Mouse (Mus musculus) gastrocnemius, adult 8-10 months (tissue): ENCODE measurements around the gene F13a1. TPM values are rescaled to one million over a fixed set of nuclear protein-coding genes. Genes with fewer than 3 reads are reported as not detected.

Source experiments
- DNase-seq, 2 experiments: peaks; one replicate each; pipeline ENCODE4 v3.0.0; 2022; ENCODE audit warnings: low spot score in 2 of 2
- total RNA-seq, 4 experiments: library from RNA; stranded (reverse); gene quantifications; 2 replicates each; pipeline ENCODE4 v1.2.4; 2022

The F13a1 gene
- total RNA-seq, 4 experiments from 2014 or later: 2.4 to 9.4 (median 5.1) TPM

DNA sequence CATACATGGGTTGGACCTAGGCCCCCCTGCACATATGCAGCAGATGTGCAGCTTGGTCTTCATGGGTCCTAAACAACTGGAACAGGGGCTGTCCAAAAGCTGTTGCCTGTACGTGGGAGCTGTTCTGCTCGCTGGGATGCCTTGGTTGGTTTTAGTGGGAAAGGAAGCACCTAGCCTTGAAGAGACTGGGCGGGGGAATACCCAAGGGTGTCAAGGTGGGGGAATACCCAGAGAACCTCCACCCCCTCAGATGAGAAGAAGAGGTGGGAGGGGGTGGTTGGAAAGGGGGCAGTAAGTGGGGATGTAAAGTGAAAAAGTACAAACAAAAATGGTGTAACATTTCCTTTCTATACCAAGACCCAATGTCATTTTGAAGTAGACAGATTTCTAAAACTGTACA is 95.1 kb downstream of the F13a1 start:
- DNase-seq: no peak

DNA sequence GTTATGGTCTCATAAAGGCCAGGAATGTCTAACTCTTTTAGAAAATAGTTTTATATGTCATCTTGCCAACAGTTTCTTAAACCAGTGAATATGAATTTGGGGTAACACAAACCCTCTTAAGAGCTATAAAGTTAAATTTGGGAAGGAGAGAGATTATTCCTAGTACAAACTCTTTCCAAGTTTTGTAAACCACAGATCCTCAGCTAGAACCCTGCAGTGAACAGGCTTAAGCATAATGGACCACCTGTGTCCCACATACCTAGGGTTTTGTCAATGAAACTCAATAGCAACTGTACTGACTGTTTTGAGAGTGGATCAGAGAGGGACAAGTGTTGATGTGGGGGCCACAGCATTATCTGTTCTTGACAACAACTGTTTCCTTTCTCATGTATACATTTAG is 96.4 kb downstream of the F13a1 start:
- no peak for DNase-seq

DNA sequence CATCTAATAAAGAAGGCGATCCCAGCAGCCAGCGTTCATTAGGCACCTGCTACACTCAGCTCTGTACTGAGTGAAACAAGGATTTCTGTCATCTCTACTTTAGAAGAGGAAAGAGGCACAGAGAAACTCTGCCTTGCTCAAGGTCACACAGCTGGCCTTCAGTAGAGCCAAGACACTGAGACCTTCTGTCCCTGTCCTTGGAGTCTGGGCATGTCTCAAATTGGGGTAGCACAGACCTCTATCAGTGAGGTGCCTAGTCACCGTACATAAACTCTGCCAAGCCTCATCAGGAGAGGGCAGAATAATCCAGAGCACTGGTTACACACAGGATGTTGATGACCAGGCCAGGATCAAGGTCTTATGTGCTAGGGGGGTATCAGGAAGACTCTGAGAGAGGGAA is 108.2 kb downstream of the F13a1 start:
- DNase-seq: no peak

DNA sequence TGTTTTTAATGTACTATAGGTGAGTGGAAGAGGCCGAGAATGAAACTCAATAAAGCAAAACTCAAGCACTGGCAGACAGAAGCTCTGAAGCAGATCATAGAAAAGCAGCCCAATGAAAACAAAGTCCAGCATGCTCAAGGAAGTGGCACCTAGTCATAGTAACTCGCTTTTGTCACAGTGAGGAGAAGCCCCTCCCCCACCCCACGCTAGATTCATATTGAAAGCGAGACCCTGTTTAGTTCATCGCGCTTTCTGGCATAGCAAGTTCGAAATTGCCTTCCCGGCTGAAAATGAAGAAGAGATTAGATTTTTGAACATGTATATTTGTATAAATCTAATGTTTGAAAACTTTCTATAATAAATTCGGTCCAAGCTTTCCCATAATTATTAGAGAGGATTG is 118.0 kb downstream of the F13a1 start:
- DNase-seq: no peak

DNA sequence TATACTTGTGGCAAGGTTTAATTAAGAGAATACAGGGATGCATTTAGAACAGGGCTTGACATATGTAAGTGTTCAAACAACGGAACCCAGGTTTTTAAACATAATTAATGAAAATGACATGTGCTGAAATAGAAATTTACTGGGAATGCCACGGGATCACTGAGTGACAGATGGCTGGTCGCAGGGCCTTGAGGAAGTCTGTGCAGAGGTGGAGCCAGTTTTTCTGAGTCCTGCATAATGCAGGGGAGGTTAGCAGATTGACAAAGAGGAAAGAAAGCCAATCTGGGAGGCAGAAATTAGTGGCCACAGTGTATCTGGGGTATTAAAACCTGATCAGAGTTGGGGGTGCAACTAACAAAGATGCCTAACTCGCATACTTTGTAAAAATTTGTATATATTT is 130.3 kb downstream of the F13a1 start:
- DNase-seq: no peak

DNA sequence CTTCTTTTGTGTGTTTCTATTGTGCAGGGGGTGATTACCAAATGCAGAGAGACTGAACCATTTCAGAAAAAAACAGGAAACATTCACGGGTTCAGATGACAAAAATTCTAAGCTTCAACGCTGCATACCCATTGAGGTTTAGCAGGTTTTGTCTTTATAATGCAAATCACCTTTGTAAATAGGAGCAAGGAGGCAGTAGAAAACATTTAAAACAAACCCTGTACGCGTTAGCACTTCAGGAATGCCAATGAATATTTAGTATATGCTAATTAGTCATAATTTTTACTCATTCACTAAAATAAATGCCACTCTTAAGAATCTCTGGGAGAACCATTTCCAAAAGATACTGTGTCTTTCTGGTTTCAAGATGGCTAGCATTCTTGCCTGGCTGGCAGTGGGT is 146.2 kb downstream of the F13a1 start:
- no peak for DNase-seq

DNA sequence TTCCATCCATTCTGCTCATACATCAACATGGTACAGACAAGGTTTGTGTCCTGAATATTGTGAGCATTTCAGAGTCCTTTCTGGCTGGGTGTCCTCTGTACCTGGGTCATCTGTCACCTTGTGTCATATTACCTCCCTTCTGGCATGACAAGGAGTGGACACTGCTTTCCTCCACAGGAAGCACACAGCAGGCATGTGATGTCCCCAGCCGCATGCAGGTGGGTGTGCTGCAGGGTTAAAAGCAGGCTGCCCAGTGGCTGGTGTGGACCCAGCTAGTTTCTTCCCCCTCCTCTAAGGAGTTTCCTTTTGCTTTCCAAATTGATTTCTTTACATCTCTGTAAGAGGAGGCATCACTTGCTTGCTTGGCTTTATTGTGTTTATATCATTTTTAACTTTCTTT is 146.6 kb downstream of the F13a1 start:
- no peak for DNase-seq

DNA sequence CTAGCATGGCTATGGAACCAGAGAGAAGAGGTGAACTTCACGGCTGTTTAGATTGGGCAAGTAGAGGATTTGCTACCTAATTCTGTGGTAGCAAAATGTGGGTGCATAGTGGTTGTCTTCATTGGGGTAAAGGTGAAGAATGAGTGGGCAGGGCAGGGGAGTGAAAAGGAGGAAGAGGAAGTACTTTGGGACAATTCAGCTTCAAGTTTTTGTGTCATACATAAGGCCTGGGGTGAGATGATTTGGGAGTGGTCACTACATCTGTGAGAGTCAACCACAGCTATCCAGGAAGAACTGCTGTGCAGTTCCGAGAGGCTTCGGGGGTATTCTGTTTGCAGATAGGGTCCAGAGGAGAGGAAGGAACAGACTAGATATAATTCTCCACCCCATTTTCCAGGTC is 148.4 kb downstream of the F13a1 start:
- DNase-seq: no peak

DNA sequence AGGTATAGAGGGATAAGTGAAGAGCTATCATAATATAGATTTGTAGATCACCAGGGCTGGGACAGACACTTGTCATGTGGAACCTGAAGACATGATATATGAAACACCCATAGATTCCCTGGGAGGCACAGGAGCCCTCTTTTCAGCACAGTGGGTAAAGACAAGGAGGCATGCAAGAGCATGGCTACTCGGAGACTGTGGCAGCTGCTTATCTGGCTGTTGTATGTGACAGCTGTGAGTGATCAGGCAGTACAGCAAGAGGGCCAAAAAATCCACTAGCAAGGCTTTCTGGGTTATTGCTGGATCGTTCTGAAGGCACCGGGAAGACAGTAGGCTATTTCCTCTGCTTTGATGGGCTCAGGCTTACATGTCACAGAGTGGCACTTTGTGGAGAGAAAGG is 149.0 kb downstream of the F13a1 start:
- no peak for DNase-seq

DNA sequence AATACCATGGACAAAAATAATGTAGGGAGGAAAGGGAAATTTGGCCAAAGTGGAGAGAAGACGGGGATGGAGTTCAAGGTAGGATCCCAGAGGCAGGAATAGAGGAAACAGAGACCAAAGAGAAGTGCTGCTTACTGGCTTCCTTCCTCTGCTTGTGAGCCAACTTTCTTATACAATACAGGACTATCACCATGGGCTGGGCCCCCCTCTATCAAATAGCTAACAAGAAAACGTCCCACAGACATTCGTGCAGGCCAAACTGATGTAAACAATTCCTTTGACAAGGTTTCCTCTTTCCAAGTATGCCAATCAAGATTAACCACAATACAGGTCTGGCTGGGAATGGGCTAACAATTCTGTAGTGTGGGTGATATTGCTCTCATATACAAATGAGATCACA is 154.0 kb downstream of the F13a1 start:
- DNase-seq: no peak

DNA sequence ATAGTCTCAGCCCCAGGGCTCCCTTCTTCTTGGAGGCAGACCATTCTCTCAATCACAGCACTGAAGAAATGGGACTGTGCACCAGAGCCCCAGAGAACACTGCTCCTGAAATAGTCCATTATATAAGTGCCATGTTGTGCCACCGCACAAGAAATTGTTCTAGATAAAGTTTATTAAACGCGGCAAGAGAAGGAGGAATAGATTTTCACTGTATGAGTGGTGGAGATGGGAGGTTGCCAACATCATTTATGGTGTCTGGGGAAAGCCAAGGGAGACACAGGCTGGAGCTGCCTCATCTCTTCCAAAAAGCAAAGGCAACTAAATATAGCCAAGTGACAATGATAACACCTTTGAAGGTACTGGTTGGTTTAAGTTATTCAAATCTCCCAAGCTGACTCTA is 156.3 kb downstream of the F13a1 start:
- DNase-seq: no peak

DNA sequence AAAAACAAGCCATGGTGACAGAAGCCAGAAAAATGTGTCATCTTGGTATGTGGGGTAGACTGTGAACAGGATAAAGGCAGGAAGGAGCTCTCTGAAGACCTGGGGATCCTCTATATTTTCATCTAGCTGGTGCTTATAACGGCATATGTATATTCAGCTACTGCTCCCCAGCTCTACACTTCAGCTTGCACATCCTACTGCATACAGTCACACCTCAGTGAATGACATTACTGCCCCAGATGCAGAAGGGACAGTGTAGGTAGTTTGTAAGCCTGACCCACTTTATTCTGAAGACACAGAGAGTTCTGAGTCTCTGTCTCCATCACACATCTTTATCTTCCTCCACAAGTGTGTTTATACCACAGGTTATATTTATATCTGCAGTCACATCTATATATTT is 157.8 kb downstream of the F13a1 start:
- no peak for DNase-seq

DNA sequence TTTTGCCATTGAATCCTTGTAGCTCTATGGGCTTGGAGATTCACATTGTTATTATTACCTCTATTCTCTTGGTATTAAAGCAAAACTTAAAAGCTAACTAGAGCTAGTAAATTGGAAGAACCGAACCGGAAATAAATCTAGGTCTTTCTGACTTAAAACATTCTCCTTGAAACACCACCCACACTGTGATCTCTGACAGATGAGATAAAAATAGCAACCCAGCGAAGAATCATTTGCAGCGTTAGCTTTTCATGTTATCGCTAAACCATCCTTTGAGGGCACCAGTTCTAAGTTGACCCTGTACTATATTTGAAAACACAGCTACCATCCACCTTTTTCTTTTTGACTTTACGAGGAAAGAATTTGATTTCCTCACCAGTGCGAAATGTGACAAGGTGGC is 164.1 kb downstream of the F13a1 start:
- DNase-seq: no peak

DNA sequence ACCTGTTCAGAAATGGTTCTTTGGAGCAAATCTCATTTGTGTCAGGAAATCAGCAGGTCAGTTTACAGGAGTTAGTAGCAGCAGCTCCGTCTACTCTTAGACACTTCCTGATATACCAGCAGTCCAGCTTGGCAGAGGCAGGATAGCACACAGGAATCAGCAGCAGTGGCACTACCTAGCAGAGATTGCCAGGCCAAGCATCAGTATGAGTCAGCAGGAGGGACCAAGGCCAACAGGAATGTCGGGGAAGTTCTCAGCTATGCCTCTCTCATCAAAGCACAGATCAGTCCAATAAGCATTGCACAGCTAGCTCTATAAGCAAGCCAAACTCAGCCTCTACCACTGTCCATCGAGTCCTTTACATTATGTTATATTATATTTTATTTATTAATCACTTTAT is 210.9 kb downstream of the F13a1 start:
- no peak for DNase-seq
